In genomic region chr4:70365061-70365858, GRCm38 (mm10) we compare ENCODE assay signal across 13 mouse cellular contexts. TPM values are rescaled to one million over a fixed set of nuclear protein-coding genes. Genes with fewer than 3 reads are reported as not detected.
DNase-seq lines count a peak whose midpoint lies in the region; ATAC-seq and TF ChIP-seq lines count a peak whose summit lies in the region.
"Had no signal": no experiment of that assay in that cellular context is flagged by ENCODE, and none has a peak within 500 bp of the region (broad histone marks: within the 10 kb centered on the region; RNA-seq: fewer than 3 reads in every experiment).

No protein-coding gene starts in this region.

- no peaks in the 10 kb centered on the region for H3K27me3 ChIP-seq in midbrain, embryonic 11.5 days (ENCODE audit: control insufficient read depth, insufficient read depth, low read length)
- H3K27me3 ChIP-seq in midbrain, postnatal 0 days (ENCODE audit: insufficient read depth, low read length): no peaks in the 10 kb centered on the region
- H3K27me3 ChIP-seq in hindbrain, embryonic 12.5 days: no peaks in the 10 kb centered on the region
- H3K27me3 ChIP-seq in limb, embryonic 13.5 days: no peaks in the 10 kb centered on the region
- H3K27me3 ChIP-seq in stomach, postnatal 0 days (ENCODE audit: control insufficient read depth, insufficient read depth, low read length): no peaks in the 10 kb centered on the region

- WGBS in midbrain, embryonic 11.5 days: 58% methylated on average over 11 of the region's 11 CpGs
- 64% methylated on average over 11 of the region's 11 CpGs for WGBS in midbrain, postnatal 0 days
- 60% methylated on average over 11 of the region's 11 CpGs for WGBS in hindbrain, embryonic 12.5 days
- 52% methylated on average over 11 of the region's 11 CpGs for WGBS in limb, embryonic 13.5 days
- WGBS in stomach, postnatal 0 days: 88% methylated on average over 11 of the region's 11 CpGs

- no peak overlapping the region for H3K4me2 ChIP-seq in midbrain, embryonic 11.5 days
- no peak overlapping the region for H3K4me2 ChIP-seq in midbrain, postnatal 0 days (ENCODE audit: low read depth, low read length, poor library complexity, severe bottlenecking)
- no peak overlapping the region for H3K4me2 ChIP-seq in hindbrain, embryonic 12.5 days (replicated peaks)
- H3K4me2 ChIP-seq in limb, embryonic 13.5 days (replicated peaks): no peak overlapping the region
- H3K4me2 ChIP-seq in stomach, postnatal 0 days (replicated peaks; ENCODE audit: low read depth): no peak overlapping the region

- TF ChIP-seq CTCF in midbrain, postnatal 0 days (IDR thresholded peaks at IDR 0.05): no peak
- no peak for TF ChIP-seq CTCF in stomach, postnatal 0 days (IDR thresholded peaks at IDR 0.05; ENCODE audit: low read depth)

- no peak for TF ChIP-seq EP300 in stomach, postnatal 0 days (optimal IDR thresholded peaks at IDR 0.05)

- DNase-seq in midbrain, embryonic 11.5 days (ENCODE audit: low spot score, missing footprints): no peak
- no peak for DNase-seq in midbrain, postnatal 0 days (ENCODE audit: low spot score)
- peak; percentile 9 for DNase-seq in stomach, postnatal 0 days (ENCODE audit: low spot score)
- DNase-seq in lung, postnatal 25 days (ENCODE audit: low spot score): no peak
- DNase-seq in adrenal gland, adult 18-20 months (ENCODE audit: low spot score in 2 of 2): no peak
- DNase-seq: cerebellum, adult 2 months; embryo, embryonic 11 days; heart, postnatal 14 days; right cerebral cortex, postnatal 14 days had no signal

- no peak overlapping the region for H3K27ac ChIP-seq in midbrain, embryonic 11.5 days (ENCODE audit: low read depth, low read length)
- no peak overlapping the region for H3K27ac ChIP-seq in midbrain, postnatal 0 days (ENCODE audit: low read depth, low read length)
- H3K27ac ChIP-seq in hindbrain, embryonic 12.5 days: peak overlapping the region; percentile 55
- peak overlapping the region; percentile 44; the same call in 1 of the 2 replicates for H3K27ac ChIP-seq in limb, embryonic 13.5 days
- no peak overlapping the region for H3K27ac ChIP-seq in stomach, postnatal 0 days (replicated peaks)
- H3K27ac ChIP-seq: left cerebral cortex, adult 2 months had no signal

- peak; percentile 66 for ATAC-seq in midbrain, embryonic 11.5 days (ENCODE audit: low FRiP score)
- ATAC-seq in midbrain, postnatal 0 days (ENCODE audit: low FRiP score): no peak
- peak; percentile 92 for ATAC-seq in hindbrain, embryonic 12.5 days (ENCODE audit: low FRiP score)
- peak; percentile 54; the same call in 1 of the 2 replicates for ATAC-seq in limb, embryonic 13.5 days (ENCODE audit: low FRiP score, low read depth)
- ATAC-seq in stomach, postnatal 0 days (ENCODE audit: low FRiP score, low TSS enrichment): no peak
- ATAC-seq: intestine, embryonic 16.5 days had no signal

- H3K4me1 ChIP-seq in midbrain, embryonic 11.5 days (ENCODE audit: control insufficient read depth, insufficient read depth, low read length): peaks cover 6% of the 10 kb centered on the region
- H3K4me1 ChIP-seq in midbrain, postnatal 0 days (ENCODE audit: insufficient read depth, low read length): no peaks in the 10 kb centered on the region
- peaks cover 14% of the 10 kb centered on the region for H3K4me1 ChIP-seq in hindbrain, embryonic 12.5 days
- peaks cover 16% of the 10 kb centered on the region for H3K4me1 ChIP-seq in limb, embryonic 13.5 days
- H3K4me1 ChIP-seq in stomach, postnatal 0 days (replicated peaks; ENCODE audit: control insufficient read depth, insufficient read depth): no peaks in the 10 kb centered on the region

- H3K9ac ChIP-seq in midbrain, embryonic 11.5 days (ENCODE audit: low read length): no peak overlapping the region
- H3K9ac ChIP-seq in midbrain, postnatal 0 days (replicated peaks; ENCODE audit: low read length, poor library complexity, severe bottlenecking): no peak overlapping the region
- no peak overlapping the region for H3K9ac ChIP-seq in hindbrain, embryonic 12.5 days
- H3K9ac ChIP-seq in limb, embryonic 13.5 days: no peak overlapping the region
- H3K9ac ChIP-seq in stomach, postnatal 0 days (ENCODE audit: low read length): no peak overlapping the region

- peaks cover 2% of the 10 kb centered on the region for H3K36me3 ChIP-seq in midbrain, embryonic 11.5 days (ENCODE audit: control insufficient read depth, insufficient read depth, low read length)
- H3K36me3 ChIP-seq in midbrain, postnatal 0 days (ENCODE audit: insufficient read depth, low read length): no peaks in the 10 kb centered on the region
- 0 out of 2 replicates have a peak, but pooled peaks cover 4% of the 10 kb centered on the region for H3K36me3 ChIP-seq in hindbrain, embryonic 12.5 days
- H3K36me3 ChIP-seq in limb, embryonic 13.5 days: peaks cover 32% of the 10 kb centered on the region
- H3K36me3 ChIP-seq in stomach, postnatal 0 days (ENCODE audit: control insufficient read depth, insufficient read depth, low read length): no peaks in the 10 kb centered on the region

- no peaks in the 10 kb centered on the region for H3K9me3 ChIP-seq in midbrain, embryonic 11.5 days (ENCODE audit: control insufficient read depth, low read length)
- no peaks in the 10 kb centered on the region for H3K9me3 ChIP-seq in midbrain, postnatal 0 days (ENCODE audit: low read length)
- H3K9me3 ChIP-seq in hindbrain, embryonic 12.5 days (replicated peaks): no peaks in the 10 kb centered on the region
- H3K9me3 ChIP-seq in limb, embryonic 13.5 days: no peaks in the 10 kb centered on the region
- H3K9me3 ChIP-seq in stomach, postnatal 0 days (ENCODE audit: control insufficient read depth, low read length): no peaks in the 10 kb centered on the region

- no peak overlapping the region for H3K4me3 ChIP-seq in midbrain, embryonic 11.5 days (ENCODE audit: low read depth, low read length)
- no peak overlapping the region for H3K4me3 ChIP-seq in midbrain, postnatal 0 days (ENCODE audit: low read depth, low read length)
- no peak overlapping the region for H3K4me3 ChIP-seq in hindbrain, embryonic 12.5 days
- no peak overlapping the region for H3K4me3 ChIP-seq in limb, embryonic 13.5 days
- no peak overlapping the region for H3K4me3 ChIP-seq in stomach, postnatal 0 days (ENCODE audit: low read depth, low read length)
- H3K4me3 ChIP-seq: left cerebral cortex, adult 2 months had no signal

RNA-seq across cellular contexts. Expression of gene Cdk5rap2, which starts 45.0 kb away (rescaled TPM):
- polyA plus RNA-seq in midbrain, embryonic 11.5 days (2014; fragmentation: Nextera tagmentation; extraction: Ambion mirVana): 18.7 and 19.1 TPM in 2 replicates
- total RNA-seq in midbrain, postnatal 0 days (2014; rRNA removed): 12.2 and 14.9 TPM in 2 replicates
- polyA plus RNA-seq in midbrain, postnatal 0 days (2015; fragmentation: Nextera tagmentation; extraction: Ambion mirVana): 5.7 TPM in 2 replicates
- 24.2 and 30.4 TPM in 2 replicates for polyA plus RNA-seq in hindbrain, embryonic 12.5 days (2016; fragmentation: Nextera tagmentation; extraction: Ambion mirVana)
- polyA plus RNA-seq in limb, embryonic 13.5 days (2015; fragmentation: Nextera tagmentation; extraction: Ambion mirVana): 22.7 and 25.4 TPM in 2 replicates
- polyA plus RNA-seq in stomach, postnatal 0 days (2015; fragmentation: Nextera tagmentation; extraction: Ambion mirVana): 3.4 and 5.1 TPM in 2 replicates
- total RNA-seq in adrenal gland, adult 18-20 months (2021): 10 to 100 TPM in 1 of 2 experiments, 1 to 10 TPM in 1; 9.2 to 21.0 TPM

Comparison
In these comparisons a context has a peak if more than half of its experiments do, and no peak if none do; other contexts are left out.
1. ATAC-seq: peak in midbrain, embryonic 11.5 days (single experiment), hindbrain, embryonic 12.5 days (single experiment) and limb, embryonic 13.5 days (single experiment); none in midbrain, postnatal 0 days (single experiment) and stomach, postnatal 0 days (single experiment).
2. H3K27ac ChIP-seq: peak in hindbrain, embryonic 12.5 days (single experiment) and limb, embryonic 13.5 days (single experiment); none in midbrain, embryonic 11.5 days (single experiment), midbrain, postnatal 0 days (single experiment) and stomach, postnatal 0 days (single experiment).